Mouse (Mus musculus): ENCODE data around the gene A830031A19Rik. TPM values are rescaled to one million over a fixed set of nuclear protein-coding genes. Genes with fewer than 3 reads are reported as not detected.

Gene A830031A19Rik
- polyA plus RNA-seq, 1 experiment from 2014 or later = not detected

- no peaks in the 10 kb centered on the region for H3K36me3 ChIP-seq
- no peak for DNase-seq (ENCODE audit: low spot score)
- H3K4me3 ChIP-seq = peak overlapping the region; percentile 47
- under 1% methylated on average over 14 of the region's 14 CpGs for WGBS
- H3K4me1 ChIP-seq = peaks cover 13% of the 10 kb centered on the region
- H3K27me3 ChIP-seq (ENCODE audit: insufficient read depth, poor library complexity, severe bottlenecking) = peaks cover 59% of the 10 kb centered on the region
- H3K27ac ChIP-seq = no peak overlapping the region
- no peaks in the 10 kb centered on the region for H3K9me3 ChIP-seq
These were observed 13.0 kb downstream of the A830031A19Rik start for GRCm38 (mm10) chr11:24061819-24062218.

DNA sequence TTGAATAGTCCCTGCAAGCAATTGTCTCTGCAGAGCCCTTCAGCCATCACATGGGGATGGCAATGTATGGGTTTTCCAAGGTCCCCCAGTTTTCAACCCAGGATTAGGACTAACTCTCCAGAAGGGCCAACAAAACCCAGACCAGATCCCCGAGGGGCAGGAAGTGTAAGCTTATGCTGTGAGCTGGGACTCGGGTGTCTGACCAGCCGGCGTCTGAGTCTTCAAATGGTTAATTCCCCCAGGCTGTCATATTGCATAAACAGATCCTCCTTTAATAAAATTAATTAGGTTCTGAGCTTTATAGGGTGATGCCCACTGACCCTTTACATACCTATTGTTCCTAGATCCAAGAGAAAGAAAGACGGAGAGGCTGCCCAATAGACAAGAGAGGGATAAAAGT is 14.4 kb downstream of the A830031A19Rik start:
- no peak for DNase-seq (ENCODE audit: low spot score)
- Histone ChIP-seq H3K4me1 (peaks cover 13% of the 10 kb centered on the region), H3K27ac (no peak overlapping the region), H3K9me3 (no peaks in the 10 kb centered on the region), H3K36me3 (no peaks in the 10 kb centered on the region), H3K4me3 (peak overlapping the region; percentile 49), H3K27me3 (ENCODE audit: insufficient read depth, poor library complexity, severe bottlenecking) (peaks cover 59% of the 10 kb centered on the region)
- 6% methylated on average over 5 of the region's 5 CpGs for WGBS

DNA sequence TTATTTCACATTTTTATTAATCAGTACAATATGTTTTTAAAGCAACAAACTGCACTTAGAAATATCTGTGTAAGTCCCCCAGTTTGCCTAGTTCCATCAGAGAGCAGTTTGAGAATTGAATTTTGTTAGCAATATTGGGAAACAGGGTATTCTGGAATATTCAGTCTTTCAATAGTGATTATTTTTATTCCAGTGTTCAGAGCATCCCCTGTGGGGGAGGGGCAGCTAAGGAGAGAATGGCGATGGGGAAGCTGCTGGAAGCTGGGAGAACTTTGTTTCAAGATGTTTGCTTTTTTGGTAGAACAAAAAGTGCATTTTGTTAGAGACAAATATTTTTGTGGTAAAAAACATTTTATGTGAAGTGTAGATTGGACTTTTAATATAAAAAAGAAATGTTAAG is 15.7 kb downstream of the A830031A19Rik start:
- Histone ChIP-seq H3K4me1 (peaks cover 13% of the 10 kb centered on the region), H3K36me3 (no peaks in the 10 kb centered on the region), H3K9me3 (no peaks in the 10 kb centered on the region), H3K27ac (no peak overlapping the region), H3K4me3 (no peak overlapping the region), H3K27me3 (ENCODE audit: insufficient read depth, poor library complexity, severe bottlenecking) (peaks cover 59% of the 10 kb centered on the region)
- 6% methylated on average over 1 of the region's 1 CpGs for WGBS
- no peak for DNase-seq (ENCODE audit: low spot score)

GRCm38 (mm10) chr11:24052882-24053281 is 22.0 kb downstream of the A830031A19Rik start:
- Histone ChIP-seq H3K9me3 (no peaks in the 10 kb centered on the region), H3K36me3 (no peaks in the 10 kb centered on the region), H3K27me3 (ENCODE audit: insufficient read depth, poor library complexity, severe bottlenecking) (peaks cover 20% of the 10 kb centered on the region; the same call in 1 of the 2 replicates), H3K4me1 (peaks cover 6% of the 10 kb centered on the region), H3K4me3 (no peak overlapping the region), H3K27ac (no peak overlapping the region)
- no peak for DNase-seq (ENCODE audit: low spot score)
- 62% methylated on average over 6 of the region's 6 CpGs for WGBS

DNA sequence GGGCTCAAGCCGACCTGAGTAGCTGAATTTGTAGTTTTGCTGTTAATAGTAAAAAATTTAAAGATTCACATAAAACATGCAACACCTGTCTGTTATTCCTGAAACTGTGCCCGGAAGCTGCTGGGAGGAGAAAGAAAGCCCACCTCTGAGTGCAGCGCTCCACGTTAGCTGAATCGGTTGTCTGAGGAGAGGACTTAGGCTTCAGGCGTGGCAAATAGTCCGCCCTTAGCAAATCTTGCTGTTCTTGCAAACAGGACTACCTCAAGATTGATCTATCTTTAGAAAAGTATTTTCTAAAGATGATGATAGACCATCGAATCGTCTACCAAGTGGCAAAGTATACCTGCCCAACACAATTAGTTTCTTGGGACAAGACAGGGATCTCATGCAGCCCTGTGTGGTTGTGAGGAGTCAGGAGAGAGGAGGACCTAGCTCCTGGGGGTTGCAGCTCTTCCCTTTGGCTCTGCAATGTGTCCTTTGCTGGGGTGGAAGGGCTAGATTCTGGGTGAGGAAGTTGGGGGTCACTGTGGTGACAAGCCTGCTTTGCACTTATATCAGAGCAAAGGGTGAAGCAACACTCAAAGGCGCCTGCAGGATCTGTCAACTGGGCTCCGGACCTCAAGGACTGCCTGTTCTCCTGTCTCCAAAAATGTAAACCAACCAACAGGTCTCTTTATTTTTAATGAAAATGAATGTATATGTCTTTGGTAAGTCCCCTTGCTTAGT is 24.7 kb downstream of the A830031A19Rik start:
- peak overlapping the region; percentile 71; the same call in 1 of the 2 replicates for H3K4me3 ChIP-seq
- WGBS = 75% methylated on average over 11 of the region's 11 CpGs
- no peak for DNase-seq (ENCODE audit: low spot score)

DNA sequence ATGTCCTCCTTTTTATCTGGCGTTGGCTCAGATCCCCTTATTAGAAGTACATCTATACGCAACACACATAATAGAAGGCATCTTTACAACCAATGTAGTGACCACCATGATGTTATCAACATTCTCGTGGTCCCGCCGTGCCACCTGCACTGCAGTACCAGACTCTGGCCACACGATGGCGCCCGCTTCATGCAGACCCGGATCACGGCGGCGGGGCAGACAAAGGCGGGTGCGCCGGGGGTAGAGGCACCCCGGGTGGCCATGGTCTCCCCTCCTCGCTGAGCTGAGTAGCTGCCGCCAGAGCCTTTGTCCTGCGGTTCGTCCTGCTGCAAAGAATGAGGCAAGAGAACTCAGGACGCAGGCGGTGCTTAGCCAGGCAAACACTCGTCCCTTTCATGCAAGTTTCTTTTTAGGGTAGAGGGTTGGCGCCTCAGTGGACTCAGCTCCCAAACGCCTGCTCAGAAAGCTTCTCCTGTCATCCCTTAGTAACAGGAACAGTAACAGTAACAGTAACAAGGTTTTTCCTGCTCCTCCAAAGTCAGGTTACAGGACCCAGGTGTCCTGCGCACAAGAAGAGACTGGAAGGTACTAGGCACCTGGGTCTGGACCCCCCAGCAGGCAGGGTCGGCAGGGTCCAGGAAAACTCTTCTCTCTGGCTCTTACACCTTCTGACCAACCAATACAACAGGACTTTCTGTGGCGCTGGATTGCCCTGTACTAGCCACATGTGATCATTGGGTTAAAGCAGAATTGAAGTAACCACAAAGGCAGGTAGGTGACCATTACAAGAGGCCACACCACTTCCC is 25.4 kb downstream of the A830031A19Rik start:
- Histone ChIP-seq H3K4me1 (peaks cover 6% of the 10 kb centered on the region), H3K27ac (peak overlapping the region; percentile 86), H3K9me3 (no peaks in the 10 kb centered on the region), H3K4me3 (peak overlapping the region; percentile 71), H3K27me3 (ENCODE audit: insufficient read depth, poor library complexity, severe bottlenecking) (peaks cover 28% of the 10 kb centered on the region; the same call in 1 of the 2 replicates), H3K36me3 (no peaks in the 10 kb centered on the region)
- DNase-seq (ENCODE audit: low spot score) = peak; percentile 90
- 4% methylated on average over 28 of the region's 28 CpGs for WGBS

More for the DNA sequence above, 24.7 kb downstream of the A830031A19Rik start:
- Histone ChIP-seq H3K9me3 (no peaks in the 10 kb centered on the region), H3K27ac (no peak overlapping the region), H3K4me1 (peaks cover 6% of the 10 kb centered on the region), H3K27me3 (ENCODE audit: insufficient read depth, poor library complexity, severe bottlenecking) (peaks cover 28% of the 10 kb centered on the region; the same call in 1 of the 2 replicates), H3K36me3 (no peaks in the 10 kb centered on the region)

DNA sequence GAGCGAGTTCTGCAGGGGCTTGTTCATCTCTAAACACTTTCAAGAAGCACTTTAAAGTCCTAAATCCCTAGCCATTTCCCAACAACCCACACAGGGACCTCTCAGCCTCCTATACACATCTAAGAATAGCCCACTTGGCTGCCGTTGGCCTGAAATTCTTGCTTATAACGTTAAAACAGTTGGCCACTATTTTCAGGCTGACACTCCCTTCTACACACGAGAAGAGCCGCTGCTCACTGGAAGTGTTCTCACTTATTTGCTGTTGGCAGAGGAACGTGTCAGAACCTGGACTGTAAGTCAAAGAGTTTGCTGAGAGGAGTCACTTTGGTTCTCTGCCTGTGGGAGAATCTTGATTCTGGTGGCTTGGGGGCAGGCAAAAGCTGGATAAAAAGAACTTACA is 30.8 kb downstream of the A830031A19Rik start:
- H3K4me3 ChIP-seq = no peak overlapping the region
- 57% methylated on average over 6 of the region's 6 CpGs for WGBS
- H3K36me3 ChIP-seq = no peaks in the 10 kb centered on the region
- H3K4me1 ChIP-seq = no peaks in the 10 kb centered on the region
- H3K9me3 ChIP-seq = no peaks in the 10 kb centered on the region
- DNase-seq (ENCODE audit: low spot score) = no peak
- peaks cover 12% of the 10 kb centered on the region; the same call in 1 of the 2 replicates for H3K27me3 ChIP-seq (ENCODE audit: insufficient read depth, poor library complexity, severe bottlenecking)
- no peak overlapping the region for H3K27ac ChIP-seq

DNA sequence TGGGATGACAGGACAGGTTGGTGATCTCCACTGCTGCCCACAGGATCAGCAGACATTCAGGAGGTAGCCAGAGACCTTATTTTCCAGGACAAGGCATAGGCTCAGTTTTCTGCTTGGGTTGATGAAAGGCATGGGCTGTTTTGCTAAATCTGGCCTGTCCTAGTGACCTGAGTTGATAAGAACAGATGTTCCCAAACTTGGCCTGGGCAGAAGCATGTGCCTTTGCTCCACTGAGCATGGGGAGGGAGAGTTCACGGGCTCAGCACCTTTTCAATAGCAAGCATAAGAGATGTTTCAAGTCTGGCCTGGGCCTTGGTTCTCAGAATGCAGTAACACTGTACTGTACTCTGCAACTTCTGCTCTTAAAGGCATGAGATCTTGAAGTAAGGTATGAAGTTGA is 54.1 kb downstream of the A830031A19Rik start:
- Histone ChIP-seq H3K4me1 (peaks cover 20% of the 10 kb centered on the region; the same call in 1 of the 2 replicates), H3K9me3 (no peaks in the 10 kb centered on the region), H3K36me3 (no peaks in the 10 kb centered on the region), H3K4me3 (no peak overlapping the region), H3K27me3 (ENCODE audit: insufficient read depth, poor library complexity, severe bottlenecking) (no peaks in the 10 kb centered on the region), H3K27ac (no peak overlapping the region)
- DNase-seq (ENCODE audit: low spot score) = no peak
- WGBS = 46% methylated on average over 1 of the region's 1 CpGs

GRCm38 (mm10) chr11:24018783-24019182 is 56.1 kb downstream of the A830031A19Rik start:
- no peak overlapping the region for H3K27ac ChIP-seq
- no peaks in the 10 kb centered on the region for H3K9me3 ChIP-seq
- no peak overlapping the region for H3K4me3 ChIP-seq
- H3K4me1 ChIP-seq = peaks cover 33% of the 10 kb centered on the region
- WGBS = 67% methylated on average over 2 of the region's 2 CpGs
- DNase-seq (ENCODE audit: low spot score) = no peak
- H3K27me3 ChIP-seq (ENCODE audit: insufficient read depth, poor library complexity, severe bottlenecking) = no peaks in the 10 kb centered on the region
- no peaks in the 10 kb centered on the region for H3K36me3 ChIP-seq

DNA sequence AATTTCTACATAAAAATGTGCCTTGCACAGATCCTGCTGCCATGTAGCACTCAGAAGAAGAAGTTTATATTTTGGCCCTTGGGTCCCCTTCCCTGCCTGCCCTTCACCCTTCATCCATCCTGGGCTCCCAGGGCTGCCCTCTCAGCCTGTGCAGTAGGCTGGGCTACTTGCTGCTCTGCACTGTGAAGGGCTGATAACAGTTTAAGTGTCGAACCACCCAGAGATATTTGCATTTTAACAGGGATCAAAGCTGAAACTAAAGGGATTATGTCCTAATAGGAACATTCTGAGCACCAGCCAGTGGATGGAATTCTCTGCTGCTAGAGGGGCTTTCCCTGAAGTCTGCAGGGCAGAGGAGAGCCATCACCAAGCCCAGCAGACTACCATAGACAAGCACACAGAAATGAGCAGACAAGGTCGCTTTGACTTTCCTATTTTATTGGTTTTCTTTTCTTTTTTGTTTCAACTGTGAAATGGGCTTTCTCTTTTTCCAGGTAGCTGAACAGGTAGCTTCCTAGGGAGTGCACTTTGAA is 58.1 kb downstream of the A830031A19Rik start:
- Histone ChIP-seq H3K4me3 (no peak overlapping the region), H3K4me1 (peaks cover 42% of the 10 kb centered on the region), H3K27me3 (ENCODE audit: insufficient read depth, poor library complexity, severe bottlenecking) (no peaks in the 10 kb centered on the region), H3K27ac (no peak overlapping the region), H3K9me3 (no peaks in the 10 kb centered on the region), H3K36me3 (no peaks in the 10 kb centered on the region)
- WGBS = 23% methylated on average over 2 of the region's 2 CpGs
- no peak for DNase-seq (ENCODE audit: low spot score)

GRCm38 (mm10) chr11:24016049-24016448 is 58.8 kb downstream of the A830031A19Rik start:
- H3K4me3 ChIP-seq = no peak overlapping the region
- DNase-seq (ENCODE audit: low spot score) = no peak
- H3K27ac ChIP-seq = no peak overlapping the region
- H3K9me3 ChIP-seq = no peaks in the 10 kb centered on the region
- WGBS = 90% methylated on average over 3 of the region's 3 CpGs
- H3K36me3 ChIP-seq = no peaks in the 10 kb centered on the region
- peaks cover 42% of the 10 kb centered on the region for H3K4me1 ChIP-seq
- no peaks in the 10 kb centered on the region for H3K27me3 ChIP-seq (ENCODE audit: insufficient read depth, poor library complexity, severe bottlenecking)

DNA sequence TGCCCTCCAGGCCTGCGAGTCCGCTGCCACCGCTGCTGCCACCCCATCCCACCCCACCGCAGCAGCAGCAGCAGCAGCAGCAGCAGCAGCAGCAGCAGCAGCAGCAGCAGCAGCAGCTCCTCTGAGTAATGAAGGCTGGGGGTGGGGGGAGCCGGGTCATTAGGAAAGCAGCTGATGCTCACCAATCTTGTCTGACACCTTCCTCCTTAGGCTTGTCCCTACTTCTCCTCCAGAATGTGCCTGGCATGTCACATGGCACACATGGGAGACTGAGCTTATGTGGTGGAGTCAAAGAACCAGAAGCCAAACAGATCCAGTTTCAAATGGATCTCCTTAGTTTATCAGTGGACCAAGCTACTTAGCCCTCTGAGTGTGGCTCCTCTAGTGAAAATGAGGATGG is 60.2 kb downstream of the A830031A19Rik start:
- H3K4me3 ChIP-seq = no peak overlapping the region
- no peak overlapping the region for H3K27ac ChIP-seq
- H3K4me1 ChIP-seq = peaks cover 38% of the 10 kb centered on the region
- H3K36me3 ChIP-seq = no peaks in the 10 kb centered on the region
- H3K27me3 ChIP-seq (ENCODE audit: insufficient read depth, poor library complexity, severe bottlenecking) = no peaks in the 10 kb centered on the region
- H3K9me3 ChIP-seq = no peaks in the 10 kb centered on the region
- WGBS = 64% methylated on average over 5 of the region's 5 CpGs
- no peak for DNase-seq (ENCODE audit: low spot score)

DNA sequence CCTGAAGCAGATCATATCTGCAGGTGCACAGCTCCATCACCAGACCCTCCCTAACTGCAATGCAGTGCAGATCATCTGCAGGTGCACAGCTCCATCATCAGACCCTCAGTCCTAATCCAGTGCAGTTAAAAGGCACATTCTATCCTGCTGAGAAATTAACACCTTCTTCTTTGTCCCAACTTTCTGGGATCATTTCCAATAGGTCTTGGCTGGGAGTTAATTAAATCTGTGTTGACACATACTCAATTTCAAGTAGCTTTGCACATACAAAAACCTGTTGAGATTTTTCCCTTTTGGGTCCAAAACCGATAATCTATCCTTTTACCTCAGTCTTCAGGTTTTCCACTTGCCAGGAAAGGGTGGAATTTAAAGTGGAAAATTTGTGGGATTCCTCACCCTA is 62.6 kb downstream of the A830031A19Rik start:
- 0 out of 2 replicates have a peak, but pooled peaks cover 5% of the 10 kb centered on the region for H3K27me3 ChIP-seq (ENCODE audit: insufficient read depth, poor library complexity, severe bottlenecking)
- no peaks in the 10 kb centered on the region for H3K36me3 ChIP-seq
- WGBS = 89% methylated on average over 1 of the region's 1 CpGs
- no peak overlapping the region for H3K27ac ChIP-seq
- H3K4me1 ChIP-seq = peaks cover 27% of the 10 kb centered on the region
- no peak overlapping the region for H3K4me3 ChIP-seq
- DNase-seq (ENCODE audit: low spot score) = no peak
- H3K9me3 ChIP-seq = no peaks in the 10 kb centered on the region
